Mouse (Mus musculus) forebrain, embryonic 14.5 days (tissue): ENCODE data around the gene Golgb1. TPM values are rescaled to one million over a fixed set of nuclear protein-coding genes. Genes with fewer than 3 reads are reported as not detected.

Experiments used
- ATAC-seq: fragments of 200-750 bp; cut with Nextera tagmentation; 2 replicates; pipeline ENCODE4 v1.8.0; 2017; ENCODE audit warnings: mild to moderate bottlenecking, moderate library complexity
- DNase-seq: peaks from one replicate; pipeline ENCODE4 v3.0.0-alpha.2; 2015; ENCODE audit warnings: low spot score
- H3K27ac ChIP-seq: fragments of 300-500 bp; sonication (generic); 2 replicates; pipeline ENCODE4 v1.5.1; 2014; ENCODE audit warnings: low read depth, mild to moderate bottlenecking, control low read depth, low read length, moderate library complexity
- H3K27me3 ChIP-seq: fragments of 300-500 bp; sonication (generic); replicated peaks from 2 replicates; pipeline ENCODE4 v1.6.1; 2014; ENCODE audit warnings: low read length, control low read depth, mixed read lengths; ENCODE audit not compliant: control insufficient read depth, insufficient read depth
- H3K36me3 ChIP-seq: fragments of 300-500 bp; sonication (generic); 2 replicates; pipeline ENCODE4 v1.6.1; 2014; ENCODE audit warnings: low read length, control low read depth; ENCODE audit not compliant: control insufficient read depth, insufficient read depth
- H3K4me1 ChIP-seq: fragments of 300-500 bp; sonication (generic); 2 replicates; pipeline ENCODE4 v1.6.1; 2014; ENCODE audit warnings: antibody characterized with exemption, low read length, control low read depth; ENCODE audit not compliant: control insufficient read depth, insufficient read depth
- H3K4me2 ChIP-seq: fragments of 300-500 bp; sonication (generic); 2 replicates; pipeline ENCODE4 v1.6.1; 2014; ENCODE audit warnings: mild to moderate bottlenecking, control low read depth, low read length
- H3K4me3 ChIP-seq: fragments of 300-500 bp; sonication (generic); 2 replicates; pipeline ENCODE4 v1.5.1; 2014; ENCODE audit warnings: low read depth, low read length, control low read depth
- H3K9ac ChIP-seq: fragments of 300-500 bp; sonication (generic); 2 replicates; pipeline ENCODE4 v1.6.1; 2014; ENCODE audit warnings: mild to moderate bottlenecking, low read length, control low read depth, moderate library complexity
- H3K9me3 ChIP-seq: fragments of 300-500 bp; sonication (generic); replicated peaks from 2 replicates; pipeline ENCODE4 v1.6.1; 2016; ENCODE audit warnings: low read length, control low read depth, mixed read lengths; ENCODE audit not compliant: control insufficient read depth
- WGBS: fragments of 180-500 bp; shearing (Covaris S2); extraction: QIAGEN DNeasy Blood & Tissue Kit; methylation state at CpG from one replicate; pipeline ENCODE4 v1.1.7; 2014; 5-methylcytosine and 5-hydroxymethylcytosine counted together
- polyA plus RNA-seq: library from polyadenylated mRNA; unstranded; fragments of >200 nt; fragmentation: Nextera tagmentation; extraction: Ambion mirVana; gene quantifications from 2 replicates; pipeline ENCODE4 v1.2.1, GENCODE M21; 2014

Gene Golgb1
- polyA plus RNA-seq, 1 experiment from 2014 or later = 69.9 TPM

DNA sequence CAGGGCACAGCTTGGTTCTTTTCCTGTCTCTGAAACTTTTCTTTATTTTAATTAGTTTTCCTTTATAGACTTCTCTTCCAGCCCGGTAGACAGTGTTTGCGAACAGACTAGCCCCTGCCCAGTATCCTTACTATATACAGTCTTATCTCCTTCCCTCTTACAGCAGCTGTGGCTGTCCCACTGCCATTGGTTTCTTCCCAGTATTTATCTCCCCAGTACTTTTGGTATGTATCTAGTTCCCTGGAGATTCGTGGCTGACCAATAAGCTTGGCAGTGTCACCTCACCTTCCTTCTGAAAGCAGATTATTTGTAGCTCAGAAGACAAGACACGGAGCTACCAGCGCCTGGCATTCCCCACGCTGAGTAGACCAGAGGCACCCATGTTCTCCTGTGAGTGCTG lies 21.8 kb downstream of the Golgb1 start:
- Histone ChIP-seq H3K4me1 (no peaks in the 10 kb centered on the region), H3K4me2 (no peak overlapping the region), H3K27ac (no peak overlapping the region), H3K9ac (no peak overlapping the region), H3K36me3 (peaks cover 70% of the 10 kb centered on the region), H3K4me3 (no peak overlapping the region), H3K27me3 (no peaks in the 10 kb centered on the region), H3K9me3 (no peaks in the 10 kb centered on the region)
- WGBS = 97% methylated on average over 6 of the region's 6 CpGs
- no peak for DNase-seq
- no peak for ATAC-seq

DNA sequence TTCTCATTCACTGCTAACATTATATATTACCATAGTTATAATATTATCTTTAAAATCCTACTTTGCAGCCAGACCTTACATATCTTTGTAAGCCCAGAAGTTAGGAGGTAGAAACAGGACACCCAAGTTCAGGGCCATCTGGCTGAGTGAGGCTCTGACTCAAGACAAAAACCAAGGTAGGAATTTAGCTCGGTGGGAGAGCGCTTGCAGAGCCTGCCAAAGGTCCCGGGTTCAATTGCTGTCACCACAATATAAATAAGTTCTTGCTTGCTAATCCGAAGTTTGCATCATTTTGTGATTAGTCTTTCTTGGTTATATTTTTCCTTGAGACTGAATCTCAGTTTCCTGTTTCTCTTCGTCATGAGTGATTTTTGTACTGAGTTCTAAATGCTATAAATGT lies 28.2 kb downstream of the Golgb1 start:
- H3K4me2 ChIP-seq = no peak overlapping the region
- no peak overlapping the region for H3K4me3 ChIP-seq
- no peak for ATAC-seq
- H3K27me3 ChIP-seq = no peaks in the 10 kb centered on the region
- H3K27ac ChIP-seq = no peak overlapping the region
- H3K4me1 ChIP-seq = no peaks in the 10 kb centered on the region
- H3K9me3 ChIP-seq = no peaks in the 10 kb centered on the region
- H3K36me3 ChIP-seq = peaks cover 63% of the 10 kb centered on the region
- no peak for DNase-seq
- H3K9ac ChIP-seq = no peak overlapping the region
- WGBS = 91% methylated on average over 5 of the region's 5 CpGs

DNA sequence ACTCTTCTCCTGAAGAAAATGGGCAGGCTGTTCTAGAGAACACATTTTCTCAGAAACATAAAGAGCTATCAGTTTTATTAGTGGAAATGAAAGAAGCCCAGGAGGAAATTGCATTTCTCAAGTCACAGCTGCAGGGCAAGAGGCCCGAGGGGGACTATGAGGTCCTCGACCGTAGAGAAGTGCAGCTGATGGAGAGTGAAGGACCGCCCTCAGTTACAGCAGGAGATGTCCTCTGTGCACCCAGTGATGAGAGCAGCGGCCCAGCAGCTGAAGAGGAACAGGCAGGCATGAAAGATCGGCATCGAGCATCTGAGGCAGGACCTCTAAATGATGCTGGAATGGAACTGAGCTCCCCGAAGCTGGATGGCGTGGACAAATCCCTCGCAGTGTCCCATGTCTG lies 37.0 kb downstream of the Golgb1 start:
- peaks cover 81% of the 10 kb centered on the region for H3K36me3 ChIP-seq
- no peak overlapping the region for H3K4me2 ChIP-seq
- H3K9ac ChIP-seq = no peak overlapping the region
- DNase-seq (no peak), ATAC-seq (no peak)
- H3K4me1 ChIP-seq = no peaks in the 10 kb centered on the region
- H3K27ac ChIP-seq = no peak overlapping the region
- H3K27me3 ChIP-seq = no peaks in the 10 kb centered on the region
- no peaks in the 10 kb centered on the region for H3K9me3 ChIP-seq
- WGBS = 91% methylated on average over 10 of the region's 10 CpGs
- H3K4me3 ChIP-seq = no peak overlapping the region

DNA sequence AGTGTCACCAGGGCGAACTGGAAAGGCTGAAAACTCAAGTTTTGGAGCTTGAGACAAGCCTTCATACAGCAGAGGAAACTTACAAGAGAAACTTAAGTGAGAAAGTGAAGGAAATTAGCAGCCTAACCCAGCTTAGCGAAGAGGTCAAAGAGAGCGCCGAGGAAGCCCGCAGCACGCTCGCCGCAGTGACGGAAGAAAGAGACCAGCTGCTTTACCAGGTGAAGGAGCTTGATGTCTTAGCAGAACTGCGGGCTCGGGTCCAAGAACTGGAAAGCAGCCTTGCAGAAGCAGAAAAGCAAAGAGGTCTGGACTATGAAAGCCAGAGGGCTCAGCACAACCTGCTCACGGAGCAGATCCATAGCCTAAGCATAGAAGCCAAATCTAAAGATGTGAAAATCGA lies 37.4 kb downstream of the Golgb1 start:
- no peaks in the 10 kb centered on the region for H3K9me3 ChIP-seq
- H3K27ac ChIP-seq = no peak overlapping the region
- DNase-seq = no peak
- H3K4me1 ChIP-seq = no peaks in the 10 kb centered on the region
- H3K4me2 ChIP-seq = no peak overlapping the region
- no peak overlapping the region for H3K9ac ChIP-seq
- ATAC-seq = no peak
- 92% methylated on average over 13 of the region's 13 CpGs for WGBS
- no peak overlapping the region for H3K4me3 ChIP-seq
- H3K36me3 ChIP-seq = peaks cover 83% of the 10 kb centered on the region
- H3K27me3 ChIP-seq = no peaks in the 10 kb centered on the region

DNA sequence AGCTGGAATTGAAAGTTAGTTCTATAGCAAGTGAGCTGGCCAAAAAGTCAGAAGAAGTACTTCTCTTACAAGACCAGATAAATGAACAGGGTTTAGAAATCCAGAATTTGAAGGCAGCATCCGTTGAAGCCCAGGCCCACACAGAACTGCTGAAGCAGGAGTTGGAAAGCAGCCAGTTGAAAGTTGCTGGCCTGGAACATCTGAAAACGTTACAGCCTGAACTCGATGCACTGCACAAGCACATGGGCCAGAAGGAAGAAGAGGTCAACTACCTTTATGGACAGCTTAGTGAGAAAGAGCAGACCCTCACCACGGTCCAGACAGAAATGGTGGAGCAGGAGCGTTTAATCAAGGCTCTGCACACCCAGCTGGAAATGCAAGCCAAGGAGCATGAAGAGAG lies 39.3 kb downstream of the Golgb1 start:
- Histone ChIP-seq H3K36me3 (peaks cover 85% of the 10 kb centered on the region), H3K27ac (no peak overlapping the region), H3K9ac (no peak overlapping the region), H3K4me1 (no peaks in the 10 kb centered on the region), H3K27me3 (no peaks in the 10 kb centered on the region), H3K4me2 (no peak overlapping the region), H3K4me3 (no peak overlapping the region), H3K9me3 (no peaks in the 10 kb centered on the region)
- DNase-seq = no peak
- ATAC-seq = no peak
- WGBS = 90% methylated on average over 5 of the region's 5 CpGs

DNA sequence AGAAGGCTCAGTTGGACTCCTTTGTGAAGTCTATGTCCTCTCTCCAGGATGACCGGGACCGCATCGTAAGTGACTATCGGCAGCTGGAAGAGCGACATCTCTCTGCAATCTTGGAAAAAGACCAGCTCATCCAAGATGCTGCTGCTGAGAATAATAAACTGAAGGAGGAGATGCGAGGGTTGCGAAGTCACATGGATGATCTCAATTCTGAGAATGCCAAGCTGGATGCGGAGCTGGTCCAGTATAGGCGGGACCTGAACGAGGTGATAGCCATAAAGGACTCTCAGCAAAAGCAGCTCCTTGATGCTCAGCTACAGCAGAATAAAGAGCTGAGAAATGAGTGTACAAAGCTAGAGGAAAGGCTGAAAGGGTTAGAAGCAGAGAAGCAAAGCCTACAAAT lies 43.6 kb downstream of the Golgb1 start:
- H3K9me3 ChIP-seq = no peaks in the 10 kb centered on the region
- no peak overlapping the region for H3K27ac ChIP-seq
- H3K9ac ChIP-seq = no peak overlapping the region
- H3K27me3 ChIP-seq = no peaks in the 10 kb centered on the region
- DNase-seq (no peak), ATAC-seq (no peak)
- no peak overlapping the region for H3K4me3 ChIP-seq
- H3K4me2 ChIP-seq = no peak overlapping the region
- H3K4me1 ChIP-seq = no peaks in the 10 kb centered on the region
- 95% methylated on average over 10 of the region's 10 CpGs for WGBS
- H3K36me3 ChIP-seq = peaks cover 70% of the 10 kb centered on the region

DNA sequence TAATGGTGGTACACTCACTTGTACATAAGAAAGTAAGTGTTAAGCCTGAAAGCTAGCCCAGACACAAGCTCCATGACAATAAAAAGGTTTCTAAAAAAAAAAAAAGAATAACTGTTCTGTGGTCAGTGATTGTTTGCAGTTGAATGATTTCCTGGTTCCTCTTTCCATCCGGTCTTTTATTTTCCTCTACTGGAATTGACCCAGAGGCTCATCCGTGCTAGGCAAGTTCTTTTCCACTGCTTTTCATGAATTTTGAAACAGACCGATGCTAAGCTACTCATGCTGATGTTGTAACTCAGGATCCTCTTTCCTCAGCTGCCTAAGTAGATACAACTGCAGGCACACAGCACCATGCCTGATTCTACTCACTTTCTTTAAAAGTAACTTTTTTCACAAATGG lies 45.5 kb downstream of the Golgb1 start:
- no peak overlapping the region for H3K4me2 ChIP-seq
- H3K36me3 ChIP-seq = peaks cover 66% of the 10 kb centered on the region
- ATAC-seq (no peak), DNase-seq (no peak)
- H3K4me1 ChIP-seq = no peaks in the 10 kb centered on the region
- no peak overlapping the region for H3K4me3 ChIP-seq
- no peak overlapping the region for H3K27ac ChIP-seq
- 94% methylated on average over 3 of the region's 3 CpGs for WGBS
- H3K9me3 ChIP-seq = no peaks in the 10 kb centered on the region
- no peaks in the 10 kb centered on the region for H3K27me3 ChIP-seq
- no peak overlapping the region for H3K9ac ChIP-seq

DNA sequence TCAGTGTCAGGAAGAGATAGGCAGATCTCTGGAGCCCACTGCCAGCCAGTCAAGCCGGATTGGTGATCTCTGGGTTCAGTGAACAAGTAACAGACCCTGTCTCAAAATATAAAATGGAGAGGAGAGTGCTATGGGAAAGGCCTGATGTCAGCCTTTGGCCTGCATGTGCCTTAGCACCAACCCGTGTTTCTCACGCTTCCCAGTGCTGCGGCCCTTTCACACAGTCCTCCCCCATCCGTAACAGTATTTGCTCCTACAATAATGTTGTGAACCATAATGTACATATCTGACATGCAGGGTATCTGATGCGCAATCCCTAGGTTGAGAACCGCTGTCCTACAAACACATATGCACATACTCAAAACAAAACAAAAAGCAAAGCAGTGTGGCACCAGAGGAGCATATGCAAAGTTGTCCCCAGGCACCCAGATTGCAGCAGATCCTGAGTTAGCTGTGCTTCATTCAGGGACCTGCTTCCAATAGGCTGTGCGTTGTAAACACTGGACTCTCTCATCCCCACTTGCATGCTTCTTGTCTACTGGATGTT lies 46.2 kb downstream of the Golgb1 start:
- H3K27ac ChIP-seq = no peak overlapping the region
- H3K36me3 ChIP-seq = peaks cover 67% of the 10 kb centered on the region
- DNase-seq (no peak), ATAC-seq (no peak)
- no peaks in the 10 kb centered on the region for H3K9me3 ChIP-seq
- H3K4me2 ChIP-seq = no peak overlapping the region
- no peaks in the 10 kb centered on the region for H3K27me3 ChIP-seq
- H3K4me1 ChIP-seq = no peaks in the 10 kb centered on the region
- H3K9ac ChIP-seq = no peak overlapping the region
- 93% methylated on average over 8 of the region's 8 CpGs for WGBS
- no peak overlapping the region for H3K4me3 ChIP-seq

DNA sequence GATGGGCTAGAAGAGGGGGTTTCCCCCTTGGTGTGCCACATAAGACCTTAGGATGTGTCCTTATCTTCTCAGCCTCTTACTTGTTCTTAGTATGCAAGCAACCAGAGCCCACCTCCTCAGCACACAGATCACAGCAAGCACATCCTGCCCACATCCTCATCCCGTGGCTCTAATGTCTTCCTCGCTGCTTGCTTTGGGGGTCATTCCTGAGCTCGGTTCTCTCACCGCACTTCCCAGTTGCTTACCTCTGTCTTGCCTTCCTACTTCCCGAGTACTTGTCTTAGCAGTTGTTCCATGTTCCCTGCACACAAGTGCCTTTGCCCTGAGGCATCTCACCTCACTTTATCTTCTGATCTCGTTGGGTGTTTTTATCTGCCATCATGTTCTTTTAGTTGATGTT lies 47.0 kb downstream of the Golgb1 start:
- H3K9me3 ChIP-seq = no peaks in the 10 kb centered on the region
- no peak overlapping the region for H3K4me2 ChIP-seq
- peaks cover 67% of the 10 kb centered on the region for H3K36me3 ChIP-seq
- H3K4me1 ChIP-seq = no peaks in the 10 kb centered on the region
- no peak overlapping the region for H3K4me3 ChIP-seq
- no peak for ATAC-seq
- 94% methylated on average over 6 of the region's 6 CpGs for WGBS
- H3K27me3 ChIP-seq = no peaks in the 10 kb centered on the region
- H3K27ac ChIP-seq = no peak overlapping the region
- no peak overlapping the region for H3K9ac ChIP-seq
- no peak for DNase-seq
